Mouse (Mus musculus): ENCODE measurements around the gene Dnaja4. TPM values are rescaled to one million over a fixed set of nuclear protein-coding genes. Genes with fewer than 3 reads are reported as not detected.

Dnaja4 gene
- polyA plus RNA-seq (2012; fragmentation: generic; extraction: Trizol): 1 to 10 TPM in 1 of 2 experiments, under 1 TPM in 1; 0.54 to 6.9 TPM

DNA sequence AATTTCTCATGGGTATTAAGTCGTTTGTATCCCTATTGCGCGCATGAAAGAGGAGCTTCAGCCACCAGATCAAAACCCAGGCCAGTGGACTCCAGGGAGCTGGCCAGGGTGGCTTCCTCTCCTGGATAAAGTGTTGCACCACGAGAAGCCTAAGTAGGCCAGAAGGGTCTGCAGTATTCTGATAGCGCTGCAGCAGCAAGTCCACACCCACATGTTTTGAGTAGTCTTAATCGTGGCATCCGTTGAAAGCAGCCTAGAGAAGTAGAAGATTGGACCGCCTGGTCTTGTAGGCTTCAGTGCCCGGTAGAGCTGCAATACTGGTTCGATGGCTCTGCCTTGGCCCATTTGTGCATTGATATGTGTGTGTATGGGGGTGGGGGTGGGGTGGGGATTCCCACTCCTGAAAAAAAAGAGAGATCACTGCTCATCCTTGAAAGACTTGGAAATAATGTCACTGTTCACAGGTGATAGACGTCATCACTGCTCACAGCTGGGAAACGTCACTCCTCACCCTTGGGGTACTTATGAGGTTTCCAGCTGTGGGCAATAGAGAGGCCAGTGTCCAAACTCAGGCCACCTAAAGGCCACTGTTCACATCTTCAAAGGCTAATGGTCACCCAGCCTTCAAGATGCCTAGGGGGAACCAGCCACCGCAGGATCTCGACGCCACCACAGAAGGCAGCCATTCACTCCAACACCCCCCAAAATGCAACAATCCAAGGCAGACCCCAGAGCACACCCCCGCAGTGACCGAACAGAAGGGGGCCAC, at the start of gene Dnaja4:
TSS of gene Dnaja4 (plus strand) at position 556 of the 769 bp plus-strand sequence.

DNA sequence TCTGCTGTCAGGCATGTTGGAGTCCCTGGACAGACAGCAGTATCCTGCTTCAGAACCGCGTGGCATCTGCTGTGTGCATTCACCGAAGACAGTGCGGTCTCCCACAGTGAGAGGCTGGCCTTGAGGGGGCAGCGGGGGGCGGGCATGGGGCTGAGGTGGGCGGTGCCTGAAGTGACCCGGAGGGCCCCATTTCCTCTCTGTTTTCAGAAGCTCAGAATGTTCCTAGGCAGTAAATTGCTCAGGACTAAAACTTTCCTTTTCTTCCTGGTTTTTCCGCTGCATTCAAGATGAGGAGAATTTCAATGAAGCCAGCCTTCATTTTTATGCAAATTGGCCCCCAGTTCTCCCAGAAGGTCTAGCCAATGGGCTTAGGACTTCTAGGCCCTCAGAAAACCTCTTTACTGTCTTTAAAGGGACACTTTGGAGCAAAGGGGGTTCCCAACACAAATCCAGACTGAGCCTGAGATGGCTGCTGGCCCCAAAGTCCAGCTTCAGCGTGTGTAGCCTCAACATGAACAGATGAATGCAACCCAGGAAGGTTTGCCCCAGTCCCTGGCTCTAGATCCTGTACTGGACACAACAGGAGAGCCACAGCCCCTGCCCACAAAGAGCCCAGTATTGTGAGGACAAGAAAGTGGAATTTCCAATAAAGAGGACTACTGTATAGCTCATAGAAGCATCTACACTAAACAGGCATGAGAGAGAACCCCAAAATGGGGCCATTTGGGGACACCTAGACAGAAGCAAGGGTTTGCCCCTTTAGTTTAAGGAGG, 36.9 kb upstream of the Dnaja4 start, which contains the start of gene Acsbg1:
TSS of gene Acsbg1 (minus strand) at position 266 of the 773 bp plus-strand sequence.

DNA sequence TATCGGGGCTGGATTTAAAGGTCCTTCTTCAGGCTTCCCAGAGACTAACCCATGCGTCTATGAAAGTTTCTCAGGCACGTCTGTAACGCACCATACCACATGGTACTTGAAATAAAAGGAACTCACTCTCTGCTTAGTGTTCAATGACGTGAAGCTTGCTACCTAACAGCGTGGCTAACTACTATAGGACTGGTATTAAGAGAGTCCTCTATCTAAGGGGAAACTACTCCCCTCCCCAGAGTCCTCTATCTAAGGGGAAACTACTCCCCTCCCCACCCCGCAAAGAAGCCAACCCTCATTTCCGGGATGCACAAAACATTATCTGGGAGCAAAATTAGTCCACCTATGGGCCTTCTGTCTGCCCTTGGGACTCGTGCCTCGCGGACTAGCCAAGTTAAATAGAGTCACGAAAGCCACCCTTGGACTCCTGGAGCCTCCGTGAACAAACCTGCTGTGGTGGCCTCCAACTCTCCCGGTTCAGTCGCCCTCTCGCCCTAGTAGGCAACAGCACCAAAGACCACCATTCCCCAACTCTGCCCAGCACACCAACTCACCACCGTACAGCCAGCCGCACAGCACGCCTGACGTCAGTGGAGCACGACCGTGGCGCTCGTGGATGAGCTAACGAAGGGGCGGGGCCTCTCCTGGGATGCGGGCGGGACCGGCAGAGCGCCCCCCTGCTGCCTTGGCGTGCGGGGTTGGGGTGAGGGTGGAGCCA, 35.4 kb downstream of the Dnaja4 start, which contains the start of gene Wdr61:
TSS of gene Wdr61 (minus strand) at position 599 of the 718 bp plus-strand sequence.

DNA sequence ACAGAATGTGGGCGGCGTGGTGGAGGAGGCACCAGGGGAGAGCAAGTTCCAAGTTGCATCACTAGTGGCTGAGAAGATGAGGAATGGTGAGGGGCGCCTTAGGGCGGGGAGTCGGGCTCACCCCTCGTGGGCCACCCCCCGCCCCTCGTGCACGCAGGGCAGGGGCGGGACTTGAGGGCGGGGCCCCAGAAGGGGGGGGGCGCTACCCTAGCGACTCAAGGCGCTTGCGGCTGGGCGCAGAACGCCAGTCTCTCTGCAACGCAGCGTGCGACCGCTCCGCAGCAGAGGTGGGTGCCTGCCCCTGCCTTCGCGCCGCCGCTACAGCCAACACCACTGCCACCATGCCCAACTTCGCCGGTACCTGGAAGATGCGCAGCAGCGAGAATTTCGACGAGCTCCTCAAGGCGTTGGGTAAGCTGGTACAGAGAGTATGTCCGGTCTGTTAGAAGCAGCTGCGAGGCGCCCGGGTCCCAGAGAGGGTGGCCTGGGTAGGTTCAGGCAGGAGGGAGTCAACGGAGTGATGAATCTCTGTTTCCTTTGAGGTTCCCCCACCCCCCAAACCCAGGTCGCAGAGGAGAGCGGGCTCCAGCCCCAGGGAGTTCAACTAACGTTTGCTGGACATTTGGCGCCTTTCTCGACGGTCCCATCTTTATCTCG, 66.0 kb downstream of the Dnaja4 start, which contains the start of gene Crabp1:
TSS of gene Crabp1 (plus strand) at position 188 of the 657 bp plus-strand sequence.

Other genes with a start within 250 kb of the Dnaja4 start
- under 1 TPM; 0.04 to 0.33 TPM for gene Dmxl2, start 197.2 kb upstream of the Dnaja4 start, polyA plus RNA-seq (2012; fragmentation: generic; extraction: Trizol)
- gene Sh2d7, start 159.9 kb upstream of the Dnaja4 start, polyA plus RNA-seq (2012; fragmentation: generic; extraction: Trizol): under 1 TPM in 1 of 2 experiments, not detected in 1; 0.08 TPM
- gene Cib2, start 138.7 kb upstream of the Dnaja4 start, polyA plus RNA-seq (2012; fragmentation: generic; extraction: Trizol): 1 to 10 TPM in 1 of 2 experiments, under 1 TPM in 1; 0.12 to 2.0 TPM
- gene Idh3a, start 112.5 kb upstream of the Dnaja4 start, polyA plus RNA-seq (2012; fragmentation: generic; extraction: Trizol): 10 to 100 TPM in 1 of 2 experiments, 1 to 10 TPM in 1; 7.3 to 24.2 TPM
- 10 to 100 TPM in 1 of 2 experiments, 1 to 10 TPM in 1; 2.5 to 10.2 TPM for gene Acsbg1, start 37.0 kb upstream of the Dnaja4 start, polyA plus RNA-seq (2012; fragmentation: generic; extraction: Trizol)
- 100 to 1,000 TPM in 1 of 2 experiments, 10 to 100 TPM in 1; 10.3 to 164 TPM for gene Wdr61, start 35.6 kb downstream of the Dnaja4 start, polyA plus RNA-seq (2012; fragmentation: generic; extraction: Trizol)
- gene Crabp1, start 65.9 kb downstream of the Dnaja4 start, polyA plus RNA-seq (2012; fragmentation: generic; extraction: Trizol): 1 to 10 TPM in 1 of 2 experiments, under 1 TPM in 1; 0.08 to 4.6 TPM
- 10 to 100 TPM in 1 of 2 experiments, under 1 TPM in 1; 0.54 to 11.0 TPM for gene Ireb2, start 164.9 kb downstream of the Dnaja4 start, polyA plus RNA-seq (2012; fragmentation: generic; extraction: Trizol)
- gene Hykk, start 218.4 kb downstream of the Dnaja4 start, polyA plus RNA-seq (2012; fragmentation: generic; extraction: Trizol): under 1 TPM in 1 of 2 experiments, not detected in 1; 0.32 TPM

Measured in C3H10T1/2 (cell line).